Mouse (Mus musculus): Measurements from ENCODE around the gene Mob3b. TPM values are rescaled to one million over a fixed set of nuclear protein-coding genes. Genes with fewer than 3 reads are reported as not detected.

Gene Mob3b
- polyA plus RNA-seq, 1 experiment from 2014 or later, result 20.7 TPM

GRCm38 (mm10) chr4:35049036-35049741, 108.1 kb downstream of the Mob3b start:
- H3K4me3 ChIP-seq (replicated peaks), result no peak overlapping the region
- no peak overlapping the region for H3K4me2 ChIP-seq
- no peak overlapping the region for H3K27ac ChIP-seq
- no peak for ATAC-seq (ENCODE audit: low FRiP score)
- H3K27me3 ChIP-seq, result no peaks in the 10 kb centered on the region
- WGBS, result 43% methylated on average over 9 of the region's 9 CpGs
- no peaks in the 10 kb centered on the region for H3K36me3 ChIP-seq (replicated peaks)
- H3K9ac ChIP-seq, result no peak overlapping the region
- peaks cover 5% of the 10 kb centered on the region; the same call in 1 of the 2 replicates for H3K4me1 ChIP-seq
- H3K9me3 ChIP-seq, result no peaks in the 10 kb centered on the region

DNA sequence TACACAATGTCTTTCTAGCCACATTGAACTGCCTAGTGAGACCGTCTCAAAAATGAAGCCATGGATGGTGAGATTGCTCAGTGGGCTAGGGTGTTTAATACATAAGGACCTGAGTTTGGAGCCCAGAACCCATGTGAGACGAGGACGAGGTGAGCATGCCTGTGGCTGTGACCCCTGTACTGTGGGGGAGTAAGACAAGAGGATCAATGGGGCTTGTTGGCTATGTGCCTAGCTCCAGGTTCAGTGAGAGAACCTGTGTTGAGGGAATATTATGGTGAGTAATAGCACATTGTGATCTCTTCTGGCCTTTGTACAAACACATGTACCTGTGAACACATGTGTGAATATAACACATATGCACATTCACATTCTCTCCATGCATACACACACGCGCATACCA, 116.4 kb downstream of the Mob3b start:
- no peak overlapping the region for H3K4me2 ChIP-seq
- H3K4me1 ChIP-seq, result no peaks in the 10 kb centered on the region
- WGBS, result 92% methylated on average over 5 of the region's 5 CpGs
- no peaks in the 10 kb centered on the region for H3K9me3 ChIP-seq
- no peak overlapping the region for H3K27ac ChIP-seq
- H3K9ac ChIP-seq, result no peak overlapping the region
- no peak overlapping the region for H3K4me3 ChIP-seq (replicated peaks)
- H3K27me3 ChIP-seq, result no peaks in the 10 kb centered on the region
- no peaks in the 10 kb centered on the region for H3K36me3 ChIP-seq (replicated peaks)
- no peak for ATAC-seq (ENCODE audit: low FRiP score)

DNA sequence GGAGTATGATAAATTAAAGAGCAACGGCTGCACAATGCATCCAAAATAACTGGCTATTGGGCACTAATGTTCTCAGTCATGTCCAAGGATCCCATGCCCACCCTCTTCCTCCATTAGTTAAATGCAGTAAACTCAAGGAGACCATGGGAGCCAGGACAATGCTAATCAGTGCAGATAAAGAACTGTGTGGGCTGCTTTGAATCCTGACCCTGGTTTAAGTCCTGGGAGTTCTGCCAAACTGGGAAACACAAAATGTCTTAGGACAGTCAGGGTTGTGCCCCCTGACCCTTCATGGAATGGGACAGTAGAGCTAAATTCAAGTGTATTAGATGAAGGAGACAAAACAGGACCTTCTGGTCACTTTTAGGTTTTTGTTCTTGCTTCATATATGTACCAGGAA, 117.0 kb downstream of the Mob3b start:
- Histone ChIP-seq H3K9ac (no peak overlapping the region), H3K9me3 (no peaks in the 10 kb centered on the region), H3K36me3 (replicated peaks) (no peaks in the 10 kb centered on the region), H3K4me1 (no peaks in the 10 kb centered on the region), H3K27me3 (no peaks in the 10 kb centered on the region), H3K27ac (no peak overlapping the region), H3K4me2 (no peak overlapping the region), H3K4me3 (replicated peaks) (no peak overlapping the region)
- ATAC-seq (ENCODE audit: low FRiP score), result no peak
- WGBS, result 94% methylated on average over 1 of the region's 1 CpGs

DNA sequence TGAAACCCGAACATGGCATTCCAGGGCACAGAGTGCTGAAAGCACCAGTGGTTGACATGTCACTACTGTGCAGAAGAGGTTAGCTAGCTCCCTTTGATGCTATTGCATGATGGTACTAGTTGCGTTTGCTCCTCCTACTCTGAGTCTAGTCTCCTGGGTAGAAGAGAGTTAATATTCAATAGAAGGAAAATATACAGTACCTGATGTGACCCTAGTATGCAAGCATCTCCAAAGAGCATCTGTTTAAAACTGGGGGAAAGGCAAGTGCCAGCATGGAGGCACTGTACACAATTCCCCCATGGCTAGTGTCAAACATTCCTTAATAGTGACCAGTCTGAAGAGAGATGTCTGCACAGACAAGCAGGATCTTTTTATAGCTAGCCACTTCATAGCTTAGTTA, 119.5 kb downstream of the Mob3b start:
- Histone ChIP-seq H3K27ac (no peak overlapping the region), H3K27me3 (no peaks in the 10 kb centered on the region), H3K4me1 (no peaks in the 10 kb centered on the region), H3K4me3 (replicated peaks) (no peak overlapping the region), H3K9ac (no peak overlapping the region), H3K4me2 (no peak overlapping the region), H3K9me3 (no peaks in the 10 kb centered on the region), H3K36me3 (replicated peaks) (no peaks in the 10 kb centered on the region)
- ATAC-seq (ENCODE audit: low FRiP score), result no peak
- 84% methylated on average over 2 of the region's 2 CpGs for WGBS

DNA sequence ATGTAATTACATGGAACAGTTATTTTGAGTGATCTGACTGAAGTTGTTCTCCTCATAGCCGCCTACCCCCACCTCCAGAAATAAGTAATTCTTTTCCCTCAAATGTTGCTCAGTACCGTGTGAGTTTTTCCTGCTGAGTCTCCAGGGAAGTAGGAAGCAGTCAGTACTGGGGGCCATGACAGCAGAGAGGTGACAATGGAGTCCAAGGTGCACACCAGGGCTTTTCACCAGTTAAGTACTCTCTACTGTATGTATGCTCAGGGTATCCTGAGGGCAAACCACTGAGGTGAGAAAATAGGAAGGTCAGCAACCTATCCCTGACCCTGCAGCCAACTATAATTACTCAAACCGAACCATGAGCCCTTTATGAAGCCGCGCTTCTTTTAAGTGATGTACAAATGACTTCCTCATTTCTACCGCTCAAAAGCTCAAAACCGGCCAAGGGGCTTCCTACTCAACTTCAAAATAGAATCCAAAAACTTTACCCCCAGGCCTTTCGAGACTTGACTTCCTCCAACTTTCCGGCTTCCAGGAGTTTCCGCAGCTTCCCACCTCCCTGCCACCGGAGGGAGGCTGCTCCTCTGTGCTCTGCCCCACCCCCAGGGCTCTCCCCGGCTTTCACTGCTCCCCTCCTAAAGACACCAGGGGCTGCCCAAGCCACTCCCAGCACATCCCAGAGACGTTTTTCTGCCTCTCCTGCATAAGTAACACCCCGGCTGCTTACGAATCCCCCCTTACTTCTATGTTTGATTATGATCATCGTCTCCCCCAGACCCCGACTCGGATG, 122.6 kb downstream of the Mob3b start:
- ATAC-seq (ENCODE audit: low FRiP score), result no peak
- no peaks in the 10 kb centered on the region for H3K9me3 ChIP-seq
- H3K36me3 ChIP-seq (replicated peaks), result no peaks in the 10 kb centered on the region
- H3K27me3 ChIP-seq, result no peaks in the 10 kb centered on the region
- whole genome bisulfite sequencing, result 63% methylated on average over 18 of the region's 18 CpGs
- H3K27ac ChIP-seq, result no peak overlapping the region
- no peak overlapping the region for H3K4me2 ChIP-seq
- no peak overlapping the region for H3K9ac ChIP-seq
- H3K4me3 ChIP-seq (replicated peaks), result no peak overlapping the region
- H3K4me1 ChIP-seq, result no peaks in the 10 kb centered on the region

DNA sequence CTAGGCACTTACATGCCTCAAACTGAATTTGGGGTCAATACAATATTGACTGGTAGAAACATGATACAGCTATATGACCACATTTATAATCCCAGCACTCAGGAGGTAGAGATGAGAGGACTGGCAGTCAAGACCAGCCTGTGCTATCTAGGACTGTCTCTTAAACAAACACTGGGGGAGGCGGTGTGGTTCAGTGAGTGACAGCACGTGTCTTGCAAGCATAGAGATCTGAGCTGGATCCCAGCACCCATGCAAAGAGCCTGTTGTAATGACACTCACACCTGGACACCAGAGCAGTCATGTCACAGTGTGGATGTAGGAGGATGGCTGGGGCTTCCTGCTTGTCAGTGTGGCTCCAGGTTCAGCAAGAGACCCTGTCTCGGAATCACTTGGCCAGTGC, 124.5 kb downstream of the Mob3b start:
- H3K9me3 ChIP-seq, result no peaks in the 10 kb centered on the region
- H3K9ac ChIP-seq, result no peak overlapping the region
- no peak overlapping the region for H3K27ac ChIP-seq
- no peaks in the 10 kb centered on the region for H3K4me1 ChIP-seq
- no peak overlapping the region for H3K4me3 ChIP-seq (replicated peaks)
- no peaks in the 10 kb centered on the region for H3K36me3 ChIP-seq (replicated peaks)
- no peaks in the 10 kb centered on the region for H3K27me3 ChIP-seq
- ATAC-seq (ENCODE audit: low FRiP score), result no peak
- WGBS, result 92% methylated on average over 3 of the region's 3 CpGs
- H3K4me2 ChIP-seq, result no peak overlapping the region

GRCm38 (mm10) chr4:35031623-35032022, 125.7 kb downstream of the Mob3b start:
- no peaks in the 10 kb centered on the region for H3K9me3 ChIP-seq
- no peaks in the 10 kb centered on the region for H3K36me3 ChIP-seq (replicated peaks)
- H3K27me3 ChIP-seq, result no peaks in the 10 kb centered on the region
- H3K4me2 ChIP-seq, result no peak overlapping the region
- ATAC-seq (ENCODE audit: low FRiP score), result no peak
- 87% methylated on average over 3 of the region's 3 CpGs for WGBS
- no peak overlapping the region for H3K4me3 ChIP-seq (replicated peaks)
- no peaks in the 10 kb centered on the region for H3K4me1 ChIP-seq
- H3K9ac ChIP-seq, result no peak overlapping the region
- H3K27ac ChIP-seq, result no peak overlapping the region

DNA sequence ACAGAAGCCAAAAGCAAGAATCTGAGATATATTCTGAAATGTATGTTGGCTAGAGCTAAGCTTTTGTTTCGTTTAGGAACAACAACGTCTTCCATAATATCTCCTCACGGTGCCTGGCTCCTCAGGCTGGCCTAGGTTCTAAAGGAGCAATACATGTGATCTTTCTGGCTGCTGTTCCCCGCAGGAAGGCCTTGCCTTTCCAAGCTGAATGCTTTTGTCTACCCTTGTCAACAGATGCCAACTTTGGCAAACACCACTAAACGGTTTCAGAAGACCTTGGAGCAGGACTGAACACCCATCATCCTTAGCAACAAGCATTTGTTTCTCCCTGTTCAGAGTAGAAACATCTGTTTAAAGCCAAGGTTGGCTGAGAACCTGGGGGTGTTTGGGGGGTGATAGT, 126.1 kb downstream of the Mob3b start:
- H3K27me3 ChIP-seq, result no peaks in the 10 kb centered on the region
- H3K9ac ChIP-seq, result no peak overlapping the region
- no peaks in the 10 kb centered on the region for H3K4me1 ChIP-seq
- H3K27ac ChIP-seq, result no peak overlapping the region
- no peak for ATAC-seq (ENCODE audit: low FRiP score)
- 85% methylated on average over 5 of the region's 5 CpGs for WGBS
- H3K4me3 ChIP-seq (replicated peaks), result no peak overlapping the region
- no peaks in the 10 kb centered on the region for H3K9me3 ChIP-seq
- H3K36me3 ChIP-seq (replicated peaks), result no peaks in the 10 kb centered on the region
- no peak overlapping the region for H3K4me2 ChIP-seq

- 88% methylated on average over 1 of the region's 1 CpGs for WGBS
- Histone ChIP-seq H3K4me2 (no peak overlapping the region), H3K4me3 (replicated peaks) (no peak overlapping the region), H3K4me1 (0 out of 2 replicates have a peak, but pooled peaks cover 6% of the 10 kb centered on the region), H3K9ac (no peak overlapping the region), H3K27me3 (0 out of 2 replicates have a peak, but pooled peaks cover 3% of the 10 kb centered on the region), H3K36me3 (replicated peaks) (no peaks in the 10 kb centered on the region), H3K9me3 (no peaks in the 10 kb centered on the region), H3K27ac (no peak overlapping the region)
- ATAC-seq (ENCODE audit: low FRiP score), result no peak
Measured at GRCm38 (mm10) chr4:35018416-35018815, 138.9 kb downstream of the Mob3b start.

GRCm38 (mm10) chr4:35012401-35013307, 144.6 kb downstream of the Mob3b start:
- Histone ChIP-seq H3K27me3 (0 out of 2 replicates have a peak, but pooled peaks cover 3% of the 10 kb centered on the region), H3K9ac (no peak overlapping the region), H3K4me2 (no peak overlapping the region), H3K27ac (no peak overlapping the region), H3K4me1 (peaks cover 14% of the 10 kb centered on the region), H3K36me3 (replicated peaks) (no peaks in the 10 kb centered on the region), H3K9me3 (no peaks in the 10 kb centered on the region), H3K4me3 (replicated peaks) (no peak overlapping the region)
- no peak for ATAC-seq (ENCODE audit: low FRiP score)
- 18% methylated on average over 10 of the region's 10 CpGs for WGBS

DNA sequence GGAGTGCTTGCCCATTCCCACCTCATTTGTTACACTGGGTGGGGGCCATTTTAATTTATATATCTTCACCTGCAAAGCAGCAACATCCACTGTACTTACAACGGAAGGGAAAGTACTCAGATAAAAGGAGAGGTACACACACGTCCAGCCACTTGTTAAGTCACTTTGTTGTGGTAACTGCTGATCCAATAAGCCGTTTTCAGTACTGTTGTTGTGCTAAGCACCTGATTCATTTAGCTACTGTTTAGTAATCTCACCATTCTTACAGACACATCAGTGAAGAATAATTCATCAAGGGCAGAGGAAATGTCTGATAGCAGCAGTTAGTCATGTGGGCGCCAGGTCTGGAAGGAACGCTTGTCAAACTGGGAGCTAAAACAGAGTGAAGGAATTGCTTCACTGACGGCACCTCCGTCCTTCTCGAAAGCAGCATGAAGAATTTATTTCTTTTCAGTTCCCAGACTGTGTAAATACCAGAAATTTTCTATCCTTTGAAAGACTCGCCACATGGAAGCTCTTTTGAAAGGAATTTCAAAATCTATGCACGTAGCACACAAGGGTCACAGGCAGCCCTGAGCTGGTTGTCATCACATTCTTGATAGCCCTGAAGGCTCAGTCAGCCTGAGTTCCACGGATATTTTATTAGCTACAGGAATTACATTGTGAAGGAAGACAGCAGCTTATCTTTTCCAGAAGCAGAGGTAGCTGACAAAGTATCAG, 150.6 kb downstream of the Mob3b start:
- WGBS, result 66% methylated on average over 11 of the region's 11 CpGs
- Histone ChIP-seq H3K36me3 (replicated peaks) (no peaks in the 10 kb centered on the region), H3K9ac (no peak overlapping the region), H3K4me1 (peaks cover 12% of the 10 kb centered on the region), H3K9me3 (no peaks in the 10 kb centered on the region), H3K4me2 (no peak overlapping the region), H3K27ac (no peak overlapping the region), H3K4me3 (replicated peaks) (no peak overlapping the region), H3K27me3 (no peaks in the 10 kb centered on the region)
- no peak for ATAC-seq (ENCODE audit: low FRiP score)

- Histone ChIP-seq H3K27ac (no peak overlapping the region), H3K4me2 (no peak overlapping the region), H3K4me3 (replicated peaks) (no peak overlapping the region), H3K36me3 (replicated peaks) (no peaks in the 10 kb centered on the region), H3K9me3 (no peaks in the 10 kb centered on the region), H3K4me1 (peaks cover 12% of the 10 kb centered on the region), H3K27me3 (no peaks in the 10 kb centered on the region), H3K9ac (no peak overlapping the region)
- ATAC-seq (ENCODE audit: low FRiP score), result peak; percentile 46
- 48% methylated on average over 6 of the region's 6 CpGs for WGBS
Measured at GRCm38 (mm10) chr4:35006056-35006455, 151.2 kb downstream of the Mob3b start.
